Mouse (Mus musculus): Measurements from ENCODE around the gene Slc7a5. TPM values are rescaled to one million over a fixed set of nuclear protein-coding genes. Genes with fewer than 3 reads are reported as not detected.

Slc7a5 gene
- polyA plus RNA-seq, 1 experiment from 2014 or later: 29.3 TPM

Other genes starting within 250 kb of the Slc7a5 start
- 11.9 and 18.7 TPM in 2 replicates for gene Jph3, start 178.1 kb downstream of the Slc7a5 start, polyA plus RNA-seq (2016; fragmentation: Nextera tagmentation; extraction: Ambion mirVana)
- gene Klhdc4, start 78.1 kb downstream of the Slc7a5 start, polyA plus RNA-seq (2016; fragmentation: Nextera tagmentation; extraction: Ambion mirVana): 62.1 and 64.1 TPM in 2 replicates
- 0.27 and 0.30 TPM in 2 replicates for gene Car5a, start 37.2 kb upstream of the Slc7a5 start, polyA plus RNA-seq (2016; fragmentation: Nextera tagmentation; extraction: Ambion mirVana)
- gene Banp, start 42.1 kb upstream of the Slc7a5 start, polyA plus RNA-seq (2016; fragmentation: Nextera tagmentation; extraction: Ambion mirVana): 53.2 and 64.6 TPM in 2 replicates

Measured in midbrain, embryonic 10.5 days (tissue).